Mouse (Mus musculus): ENCODE measurements at regions not wholly inside any gene's neighbourhood (a gene's known extent, or its start where the extent isn't known, plus 50 kb on each side); places are given as distances from the start of the nearest gene placed in this dataset.

DNA sequence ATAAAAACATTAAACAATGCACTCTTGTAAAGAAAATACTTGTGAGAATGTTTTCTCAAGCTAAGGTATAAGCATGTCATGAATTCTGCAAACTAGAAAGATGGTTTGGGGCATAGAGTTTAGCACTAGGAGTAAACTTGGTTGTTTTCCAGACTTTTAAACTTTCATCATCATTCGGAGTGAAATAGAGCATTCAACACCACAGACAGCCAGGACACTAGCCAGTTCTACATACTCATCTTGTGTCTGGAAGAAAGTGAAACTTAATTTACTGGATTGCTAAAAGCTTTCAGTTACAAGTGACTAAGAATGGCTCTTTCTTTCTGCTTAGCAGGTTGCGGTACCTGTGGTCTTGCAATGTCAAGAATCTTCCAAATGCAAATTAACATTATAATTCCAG, 119.9 kb upstream of the Kcnip4 start:
- DNase-seq = no peak

DNA sequence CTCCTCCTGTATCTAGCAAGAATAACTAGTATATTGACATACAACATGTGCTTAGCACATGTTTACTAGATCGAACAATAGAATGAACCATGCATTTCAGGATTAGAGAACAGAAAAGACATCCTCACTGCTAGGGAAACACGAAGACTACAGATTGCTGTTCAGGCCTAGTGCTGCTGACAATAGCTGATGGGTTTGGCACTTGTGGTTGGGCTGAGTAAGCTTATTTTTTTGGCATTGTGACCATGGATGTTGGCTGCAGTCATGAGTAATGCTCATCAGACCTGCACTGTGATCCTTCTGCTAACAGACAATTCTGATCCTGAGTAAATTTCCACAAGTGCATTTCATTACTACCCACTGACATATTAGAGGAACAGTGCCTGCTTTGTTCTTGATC, 117.7 kb upstream of the Kcnip4 start:
- DNase-seq = peak; percentile 17

- DNase-seq = no peak
These were observed 116.6 kb upstream of the Kcnip4 start for GRCm38 (mm10) chr5:49641206-49641830.

GRCm38 (mm10) chr5:49639637-49640036, 114.9 kb upstream of the Kcnip4 start:
- DNase-seq = no peak

- DNase-seq = no peak
These were observed 95.4 kb upstream of the Kcnip4 start for GRCm38 (mm10) chr5:49620152-49620551.

DNA sequence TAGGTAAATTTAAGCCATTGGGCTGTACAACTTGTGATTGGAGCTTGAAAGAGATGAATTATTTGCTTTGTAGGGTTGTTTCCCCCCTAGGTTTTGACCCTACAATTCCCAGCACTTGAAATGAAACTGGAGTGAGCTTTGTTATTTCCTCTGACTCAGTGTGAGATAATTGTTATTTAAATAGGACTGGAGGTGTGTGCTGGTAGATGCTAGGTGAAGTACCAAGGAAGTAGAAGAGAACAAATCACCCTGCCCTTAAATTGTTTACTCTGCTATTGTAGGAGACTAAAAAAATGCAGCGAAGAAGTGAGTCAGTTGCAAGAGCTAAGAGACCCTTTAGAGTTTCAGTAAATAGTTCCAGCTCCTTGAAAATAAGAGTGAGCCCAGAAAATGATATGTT, 82.1 kb upstream of the Kcnip4 start:
- DNase-seq = no peak

GRCm38 (mm10) chr5:49580777-49581176, 56.1 kb upstream of the Kcnip4 start:
- no peak for DNase-seq

GRCm38 (mm10) chr5:49575901-49576300, 51.2 kb upstream of the Kcnip4 start:
- DNase-seq = peak; percentile 14

Measured in adrenal gland, adult 2 months (tissue).